Mouse (Mus musculus) small intestine, adult 2 months (tissue): ENCODE results near the gene Izumo2.

Experiments
- CTCF ChIP-seq: fragments of 200-500 bp; IDR thresholded peaks from 2 replicates; pipeline ENCODE4 v1.5.1; 2012; ENCODE audit warnings: low read depth, mild to moderate bottlenecking, control low read depth, inconsistent platforms, low read length, moderate library complexity, mixed read lengths; ENCODE audit not compliant: insufficient replicate concordance, insufficient read length; ENCODE audit errors: extremely low read depth
- POLR2A ChIP-seq: fragments of 200-500 bp; IDR thresholded peaks from 2 replicates; pipeline ENCODE4 v1.6.1; 2012; ENCODE audit warnings: low read depth, mild to moderate bottlenecking, control low read depth, inconsistent platforms, low read length, moderate library complexity

DNA sequence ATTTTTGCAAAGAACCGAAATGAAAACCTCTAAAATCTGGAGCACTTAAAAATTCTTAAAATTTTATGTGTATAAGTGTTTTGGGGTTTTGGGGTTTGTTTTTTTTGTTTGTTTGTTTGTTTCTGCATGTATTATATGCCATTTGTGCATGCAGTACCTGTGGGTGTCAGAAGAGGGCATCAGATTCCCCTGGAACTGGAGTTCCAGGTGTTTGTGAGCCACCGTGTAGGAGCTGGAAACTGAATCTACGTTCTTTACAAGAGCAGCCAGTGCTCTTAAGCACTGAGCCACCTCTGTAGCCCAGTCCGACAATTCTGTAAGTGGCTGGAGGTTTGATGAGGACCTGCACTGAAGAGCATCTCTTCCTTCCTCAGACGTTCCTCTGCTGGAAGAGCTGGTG, 1.3 kb downstream of the Izumo2 start:
- TF ChIP-seq CTCF (no peak), POLR2A (no peak)
